Mouse (Mus musculus) stomach, embryonic 15.5 days (tissue): ENCODE measurements at regions not wholly inside any gene's neighbourhood (a gene's known extent, or its start where the extent isn't known, plus 50 kb on each side); places are given as distances from the start of the nearest gene placed in this dataset.
A peak's percentile ranks its signal among the peaks of the same experiment; 100 is the strongest.

Source experiments
- ATAC-seq: fragments of 200-750 bp; cut with Nextera tagmentation; 2 replicates; pipeline ENCODE4 v1.8.0; 2017; ENCODE audit warnings: low read depth, moderate number of reproducible peaks, moderate TSS enrichment; ENCODE audit not compliant: insufficient read depth, low FRiP score
- H3K27ac ChIP-seq: fragments of 300-500 bp; sonication (generic); 2 replicates; pipeline ENCODE4 v1.5.1; 2015; ENCODE audit warnings: mild to moderate bottlenecking, inconsistent platforms
- H3K27me3 ChIP-seq: fragments of 300-500 bp; sonication (generic); replicated peaks from 2 replicates; pipeline ENCODE4 v1.6.1; 2015; ENCODE audit warnings: inconsistent platforms
- H3K36me3 ChIP-seq: fragments of 300-500 bp; sonication (generic); 2 replicates; pipeline ENCODE4 v1.6.1; 2015; ENCODE audit warnings: inconsistent platforms
- H3K4me1 ChIP-seq: fragments of 300-500 bp; sonication (generic); 2 replicates; pipeline ENCODE4 v1.6.1; 2015; ENCODE audit warnings: inconsistent platforms
- H3K4me2 ChIP-seq: fragments of 300-500 bp; sonication (generic); 2 replicates; pipeline ENCODE4 v1.6.1; 2015; ENCODE audit warnings: mild to moderate bottlenecking, inconsistent platforms
- H3K4me3 ChIP-seq: fragments of 300-500 bp; sonication (generic); replicated peaks from 2 replicates; pipeline ENCODE4 v1.5.1; 2015; ENCODE audit warnings: inconsistent platforms
- H3K9ac ChIP-seq: fragments of 300-500 bp; sonication (generic); 2 replicates; pipeline ENCODE4 v1.6.1; 2015; ENCODE audit warnings: inconsistent platforms
- H3K9me3 ChIP-seq: fragments of 300-500 bp; sonication (generic); 2 replicates; pipeline ENCODE4 v1.6.1; 2016; ENCODE audit warnings: inconsistent platforms
- WGBS: fragments of 180-500 bp; shearing (Covaris S2); methylation state at CpG from one replicate; pipeline ENCODE4 v1.1.7; 2015; 5-methylcytosine and 5-hydroxymethylcytosine counted together

- H3K4me2 ChIP-seq: no peak overlapping the region
- H3K27ac ChIP-seq: no peak overlapping the region
- WGBS: 74% methylated on average over 3 of the region's 3 CpGs
- H3K4me3 ChIP-seq: no peak overlapping the region
- no peaks in the 10 kb centered on the region for H3K27me3 ChIP-seq
- H3K36me3 ChIP-seq: no peaks in the 10 kb centered on the region
- no peak for ATAC-seq
- H3K9me3 ChIP-seq: no peaks in the 10 kb centered on the region
- no peaks in the 10 kb centered on the region for H3K4me1 ChIP-seq
- no peak overlapping the region for H3K9ac ChIP-seq
These were observed 216.4 kb downstream of the Lmx1a start for GRCm38 (mm10) chr1:167905424-167905823.

DNA sequence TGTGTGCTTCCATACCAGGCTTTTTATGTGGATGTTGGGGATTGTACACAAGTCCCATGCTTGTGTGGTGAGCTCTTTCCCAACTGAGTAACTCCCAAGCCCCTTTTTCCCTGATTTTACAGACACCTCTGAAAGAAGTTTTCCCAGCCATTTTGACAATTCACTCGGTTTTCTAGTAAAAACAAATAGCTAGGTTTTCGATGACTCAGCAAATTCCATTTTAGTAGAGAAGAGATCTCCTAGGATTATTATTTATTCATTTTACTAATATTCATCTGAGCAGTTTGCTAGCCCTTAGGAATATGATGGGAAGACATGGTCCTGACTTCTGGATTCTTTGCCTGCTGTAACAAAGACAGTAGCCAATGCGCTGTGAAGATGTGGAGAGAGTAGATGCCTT lies 223.0 kb downstream of the Lmx1a start:
- Histone ChIP-seq H3K4me2 (no peak overlapping the region), H3K9ac (no peak overlapping the region), H3K9me3 (no peaks in the 10 kb centered on the region), H3K4me1 (no peaks in the 10 kb centered on the region), H3K27me3 (no peaks in the 10 kb centered on the region), H3K27ac (no peak overlapping the region), H3K4me3 (no peak overlapping the region), H3K36me3 (no peaks in the 10 kb centered on the region)
- ATAC-seq: no peak
- 74% methylated on average over 3 of the region's 3 CpGs for WGBS

DNA sequence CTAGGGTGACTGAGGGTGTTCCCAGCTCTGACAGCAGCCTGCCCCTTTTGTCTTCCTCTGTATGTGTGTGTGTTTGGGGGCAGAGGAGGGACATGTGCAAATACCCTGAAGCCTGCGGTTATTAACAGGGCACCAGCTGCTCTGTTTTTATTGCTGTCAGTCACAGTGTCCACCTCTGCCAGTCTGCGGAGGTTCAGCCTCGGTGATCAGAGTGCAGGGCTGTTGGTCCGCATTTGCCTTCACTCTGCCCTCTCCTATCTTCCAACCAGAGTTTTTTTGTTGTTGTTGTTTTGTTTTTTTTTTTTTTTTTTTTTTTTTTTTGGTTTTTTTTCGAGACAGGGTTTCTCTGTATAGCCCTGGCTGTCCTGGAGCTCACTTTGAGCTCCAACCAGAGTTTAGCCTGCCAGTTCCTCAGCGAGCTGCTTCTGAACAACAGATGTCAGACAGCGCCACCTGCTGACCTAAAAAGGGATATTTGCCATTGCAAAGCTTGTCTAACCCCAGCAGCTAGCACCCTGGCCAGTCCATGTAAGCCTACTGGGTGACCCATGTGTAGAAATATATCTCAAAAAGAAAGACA lies 226.0 kb downstream of the Lmx1a start:
- Histone ChIP-seq H3K27me3 (no peaks in the 10 kb centered on the region), H3K4me2 (no peak overlapping the region), H3K36me3 (no peaks in the 10 kb centered on the region), H3K4me1 (no peaks in the 10 kb centered on the region), H3K9ac (no peak overlapping the region), H3K27ac (no peak overlapping the region), H3K4me3 (no peak overlapping the region), H3K9me3 (no peaks in the 10 kb centered on the region)
- no peak; the same call in 1 of the 2 replicates for ATAC-seq
- WGBS: 30% methylated on average over 7 of the region's 7 CpGs

- H3K4me3 ChIP-seq: no peak overlapping the region
- WGBS: 49% methylated on average over 6 of the region's 6 CpGs
- no peak for ATAC-seq
- no peak overlapping the region for H3K9ac ChIP-seq
- no peaks in the 10 kb centered on the region for H3K27me3 ChIP-seq
- no peaks in the 10 kb centered on the region for H3K9me3 ChIP-seq
- no peaks in the 10 kb centered on the region for H3K4me1 ChIP-seq
- H3K27ac ChIP-seq: no peak overlapping the region
- no peak overlapping the region for H3K4me2 ChIP-seq
- H3K36me3 ChIP-seq: no peaks in the 10 kb centered on the region
These were observed 226.7 kb downstream of the Lmx1a start for GRCm38 (mm10) chr1:167915578-167916275.

DNA sequence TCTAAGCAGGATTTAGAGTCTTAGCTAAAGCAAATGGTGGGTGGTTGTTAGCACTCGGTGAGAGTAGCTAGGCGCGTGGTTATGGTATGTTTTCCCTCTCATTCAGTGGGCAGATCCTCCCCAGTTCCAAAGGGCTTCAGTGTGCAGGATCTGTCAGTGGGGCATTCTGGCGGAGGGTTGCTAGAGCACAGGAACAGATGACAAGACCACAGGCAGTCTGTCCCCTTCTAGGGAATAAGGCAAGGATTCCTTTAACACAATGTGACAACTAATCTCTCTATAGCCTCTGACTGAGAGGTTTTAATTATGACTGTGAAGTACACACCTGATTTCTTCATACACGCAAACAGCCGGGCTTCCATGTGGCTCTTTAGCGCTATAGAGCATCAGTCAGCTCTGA lies 233.9 kb downstream of the Lmx1a start:
- Histone ChIP-seq H3K4me2 (no peak overlapping the region), H3K27ac (no peak overlapping the region), H3K9ac (no peak overlapping the region), H3K36me3 (no peaks in the 10 kb centered on the region), H3K4me1 (no peaks in the 10 kb centered on the region), H3K4me3 (no peak overlapping the region), H3K9me3 (no peaks in the 10 kb centered on the region), H3K27me3 (0 out of 2 replicates have a peak, but pooled peaks cover 5% of the 10 kb centered on the region)
- no peak for ATAC-seq
- 81% methylated on average over 7 of the region's 7 CpGs for WGBS

- Histone ChIP-seq H3K4me3 (no peak overlapping the region), H3K4me2 (no peak overlapping the region), H3K27me3 (peaks cover 10% of the 10 kb centered on the region; the same call in 1 of the 2 replicates), H3K4me1 (peaks cover 3% of the 10 kb centered on the region; the same call in 1 of the 2 replicates), H3K9ac (no peak overlapping the region), H3K27ac (no peak overlapping the region), H3K36me3 (no peaks in the 10 kb centered on the region), H3K9me3 (no peaks in the 10 kb centered on the region)
- 40% methylated on average over 4 of the region's 4 CpGs for WGBS
- no peak for ATAC-seq
These were observed 239.0 kb downstream of the Lmx1a start for GRCm38 (mm10) chr1:167928060-167928467.

DNA sequence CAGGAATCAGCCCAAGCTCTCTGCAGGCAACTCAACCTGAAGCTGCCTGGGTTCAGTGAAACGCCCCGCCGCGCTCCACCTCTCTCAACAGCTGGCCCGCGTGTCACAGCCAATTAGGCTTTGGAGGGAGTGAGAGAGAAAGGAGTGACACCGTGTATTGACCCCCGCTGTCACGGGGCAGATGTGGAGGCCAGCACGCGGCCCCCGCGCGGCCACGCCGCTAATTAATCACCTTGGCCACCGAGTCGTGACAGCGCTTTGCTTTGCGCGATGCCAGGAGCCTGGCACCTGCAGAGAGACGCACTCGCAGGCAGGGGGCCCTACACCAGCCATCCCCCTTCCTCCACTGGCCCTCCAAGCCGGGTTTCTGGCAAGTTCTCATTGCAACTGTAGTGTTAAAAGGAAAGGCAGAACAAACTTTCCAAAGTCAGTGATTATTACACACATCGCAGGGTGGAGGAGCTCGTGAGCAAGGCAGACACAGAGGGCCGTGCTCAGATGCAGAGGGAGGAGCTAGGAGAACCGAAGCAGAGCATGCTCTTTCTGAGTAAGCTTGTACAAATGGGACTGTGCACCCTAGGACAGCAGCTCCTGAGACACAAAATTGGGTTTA lies 240.8 kb downstream of the Lmx1a start:
- Histone ChIP-seq H3K36me3 (no peaks in the 10 kb centered on the region), H3K9me3 (no peaks in the 10 kb centered on the region), H3K4me3 (peak overlapping the region; percentile 42), H3K27me3 (peaks cover 10% of the 10 kb centered on the region; the same call in 1 of the 2 replicates), H3K4me1 (peaks cover 3% of the 10 kb centered on the region; the same call in 1 of the 2 replicates), H3K9ac (no peak overlapping the region), H3K27ac (no peak overlapping the region), H3K4me2 (peak overlapping the region; percentile 92)
- ATAC-seq: peak; percentile 61; the same call in 1 of the 2 replicates
- 3% methylated on average over 28 of the region's 28 CpGs for WGBS

GRCm38 (mm10) chr1:167932088-167932487 lies 243.1 kb downstream of the Lmx1a start:
- no peak overlapping the region for H3K4me3 ChIP-seq
- H3K36me3 ChIP-seq: no peaks in the 10 kb centered on the region
- H3K4me2 ChIP-seq: no peak overlapping the region
- H3K4me1 ChIP-seq: peaks cover 3% of the 10 kb centered on the region; the same call in 1 of the 2 replicates
- H3K27me3 ChIP-seq: peaks cover 10% of the 10 kb centered on the region; the same call in 1 of the 2 replicates
- no peak overlapping the region for H3K27ac ChIP-seq
- ATAC-seq: no peak
- H3K9me3 ChIP-seq: no peaks in the 10 kb centered on the region
- no peak overlapping the region for H3K9ac ChIP-seq
- 44% methylated on average over 2 of the region's 2 CpGs for WGBS

DNA sequence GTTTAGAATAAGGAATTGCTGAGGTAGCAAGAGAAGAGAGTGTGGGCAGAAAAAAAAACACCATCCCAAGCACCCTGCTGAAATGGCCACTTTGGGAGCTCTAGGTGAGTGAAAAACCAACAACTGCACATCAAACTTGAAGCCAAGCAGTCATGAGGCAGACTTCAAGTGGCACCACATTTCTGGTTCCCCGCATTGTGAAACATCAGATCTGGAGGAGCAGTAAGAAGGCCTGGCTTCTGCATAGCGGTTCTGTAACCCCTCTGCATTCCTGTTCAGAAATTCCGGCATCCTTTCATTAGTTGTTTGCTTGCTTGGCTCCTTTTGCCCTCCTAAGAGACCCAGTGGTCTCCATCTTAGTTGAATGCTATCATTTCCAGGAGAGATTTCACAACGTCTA lies 247.7 kb downstream of the Lmx1a start:
- Histone ChIP-seq H3K9me3 (no peaks in the 10 kb centered on the region), H3K4me3 (no peak overlapping the region), H3K27me3 (no peaks in the 10 kb centered on the region), H3K4me2 (no peak overlapping the region), H3K9ac (no peak overlapping the region), H3K27ac (no peak overlapping the region), H3K4me1 (no peaks in the 10 kb centered on the region), H3K36me3 (no peaks in the 10 kb centered on the region)
- 67% methylated on average over 4 of the region's 4 CpGs for WGBS
- ATAC-seq: no peak

- Histone ChIP-seq H3K36me3 (no peaks in the 10 kb centered on the region), H3K4me1 (no peaks in the 10 kb centered on the region), H3K9me3 (no peaks in the 10 kb centered on the region), H3K27ac (no peak overlapping the region), H3K4me2 (no peak overlapping the region), H3K27me3 (no peaks in the 10 kb centered on the region), H3K4me3 (no peak overlapping the region), H3K9ac (no peak overlapping the region)
- ATAC-seq: no peak
- 81% methylated on average over 2 of the region's 2 CpGs for whole genome bisulfite sequencing
These were observed 249.1 kb downstream of the Lmx1a start for GRCm38 (mm10) chr1:167938176-167938575.

GRCm38 (mm10) chr1:167942037-167942470 lies 253.0 kb downstream of the Lmx1a start:
- ATAC-seq: no peak
- no peaks in the 10 kb centered on the region for H3K9me3 ChIP-seq
- H3K27ac ChIP-seq: no peak overlapping the region
- H3K9ac ChIP-seq: no peak overlapping the region
- H3K4me3 ChIP-seq: no peak overlapping the region
- no peaks in the 10 kb centered on the region for H3K4me1 ChIP-seq
- 43% methylated on average over 8 of the region's 8 CpGs for WGBS
- H3K27me3 ChIP-seq: no peaks in the 10 kb centered on the region
- 0 out of 2 replicates have a peak overlapping the region, but pooled peaks have one; percentile 17 for H3K4me2 ChIP-seq
- no peaks in the 10 kb centered on the region for H3K36me3 ChIP-seq

- Histone ChIP-seq H3K27me3 (no peaks in the 10 kb centered on the region), H3K36me3 (no peaks in the 10 kb centered on the region), H3K4me3 (no peak overlapping the region), H3K27ac (no peak overlapping the region), H3K9me3 (no peaks in the 10 kb centered on the region), H3K9ac (no peak overlapping the region), H3K4me1 (peaks cover 2% of the 10 kb centered on the region; the same call in 1 of the 2 replicates), H3K4me2 (no peak overlapping the region)
- 78% methylated on average over 8 of the region's 8 CpGs for WGBS
- no peak for ATAC-seq
These were observed 254.1 kb downstream of the Lmx1a start for GRCm38 (mm10) chr1:167943121-167943520.
